Mouse (Mus musculus) cerebellum, postnatal 4 days (tissue): ENCODE results near the gene Snx1.

Experiments used
- DNase-seq, 2 experiments: peaks; one replicate each; pipeline ENCODE4 v3.0.0; 2022; ENCODE audit warnings: low spot score in 2 of 2, mixed read lengths in 1 of 2

The Snx1 gene

GRCm38 (mm10) chr9:66126456-66127192, at the start of gene Snx1, which contains the start of gene Ciao2a:
Snx1 (minus strand) TSS chr9:66126587.
Ciao2a (plus strand) TSS chr9:66126611.
- peak; percentile 63 to 86 for DNase-seq

DNA sequence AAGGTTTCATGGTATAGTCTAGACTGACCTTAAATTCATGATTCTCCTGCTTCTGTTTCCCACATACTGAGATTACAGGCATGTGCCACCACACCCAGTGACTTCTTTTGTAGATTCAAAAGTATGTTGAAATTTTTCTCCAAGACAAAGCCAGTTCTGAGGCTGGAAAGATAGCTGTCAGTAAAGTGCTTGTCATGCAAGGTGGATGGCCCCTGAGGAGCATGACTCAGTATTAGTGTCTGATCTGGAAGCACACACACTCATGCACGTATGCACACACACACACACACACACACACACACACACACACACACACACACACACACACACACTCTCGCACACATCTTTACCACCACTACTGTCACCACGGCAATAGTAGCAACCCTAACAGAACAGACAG, 48.6 kb upstream of the Snx1 start:
- no peak for DNase-seq

- DNase-seq, result no peak
Observed at GRCm38 (mm10) chr9:66173316-66173855, 47.0 kb upstream of the Snx1 start.

GRCm38 (mm10) chr9:66171275-66171921, 45.0 kb upstream of the Snx1 start:
- DNase-seq, result no peak

DNA sequence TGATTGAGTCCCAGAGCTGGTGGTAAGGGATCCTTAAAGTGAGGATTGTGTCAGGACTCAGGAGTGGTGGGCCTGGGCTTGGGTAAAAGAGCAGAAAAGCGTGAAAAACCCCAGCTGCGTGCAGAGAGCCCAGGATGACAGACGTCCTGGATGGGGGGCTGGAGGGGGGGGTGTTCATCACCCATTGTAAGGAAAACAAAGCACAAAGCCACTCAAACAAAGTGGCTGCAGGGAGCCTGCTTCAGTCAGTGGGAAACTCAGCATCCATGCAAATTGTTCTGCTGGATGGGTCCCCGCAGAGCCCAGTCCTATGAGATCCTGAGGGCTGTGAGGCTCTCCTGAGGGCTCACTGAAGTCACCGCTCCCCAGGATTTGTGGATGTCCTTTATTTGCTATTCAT, 44.1 kb upstream of the Snx1 start:
- DNase-seq, result no peak

DNA sequence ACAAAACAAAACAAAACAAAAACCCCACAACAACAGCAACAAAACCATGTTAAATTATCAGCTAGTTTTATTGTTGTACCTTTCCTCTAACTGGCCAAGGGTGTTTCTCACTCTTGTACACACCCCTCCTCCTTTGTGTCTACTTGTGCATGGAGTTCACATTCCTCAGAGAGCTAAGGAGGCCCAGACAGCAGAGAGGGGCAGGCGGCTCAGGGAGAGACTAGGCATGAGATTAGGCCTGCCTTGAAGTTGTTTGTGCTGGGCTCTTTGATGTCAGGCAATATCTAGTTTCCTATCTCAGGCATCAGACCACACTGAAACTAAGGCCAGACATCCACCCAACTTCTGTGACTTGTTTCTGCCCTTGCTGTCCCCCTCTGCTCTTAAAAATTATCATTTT, 41.8 kb upstream of the Snx1 start:
- no peak for DNase-seq

GRCm38 (mm10) chr9:66167222-66167621, 40.8 kb upstream of the Snx1 start:
- DNase-seq, result no peak

GRCm38 (mm10) chr9:66162995-66163394, 36.6 kb upstream of the Snx1 start:
- no peak for DNase-seq

GRCm38 (mm10) chr9:66160155-66160554, 33.8 kb upstream of the Snx1 start:
- no peak for DNase-seq

- DNase-seq, result no peak
Observed at GRCm38 (mm10) chr9:66158885-66159430, 32.6 kb upstream of the Snx1 start.

- peak; percentile 50 to 66 for DNase-seq
Observed at GRCm38 (mm10) chr9:66157958-66158830, 31.8 kb upstream of the Snx1 start, which contains the start of gene Dapk2. Dapk2 (plus strand) TSS chr9:66158223.

- no peak for DNase-seq
Observed at GRCm38 (mm10) chr9:66155534-66155933, 29.1 kb upstream of the Snx1 start.

DNA sequence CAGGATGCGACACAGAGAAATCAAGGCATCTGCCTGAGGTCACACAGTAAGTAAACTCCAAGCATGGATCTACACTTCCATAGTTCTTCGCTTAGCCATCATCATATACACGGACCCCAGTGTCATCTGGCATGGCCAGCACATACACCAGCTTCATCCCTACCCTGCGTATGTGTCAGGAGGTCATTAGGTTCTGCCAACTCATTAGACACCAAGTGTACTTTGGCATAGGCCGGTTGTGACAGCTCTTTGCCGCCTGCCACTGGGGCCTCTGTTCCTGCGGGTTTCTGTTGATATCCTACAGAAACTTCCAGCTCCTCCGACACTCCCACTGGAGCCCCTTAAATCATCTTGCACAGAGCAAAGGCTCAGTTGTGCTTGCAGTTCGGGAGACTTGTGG, 27.6 kb upstream of the Snx1 start:
- DNase-seq, result no peak

DNA sequence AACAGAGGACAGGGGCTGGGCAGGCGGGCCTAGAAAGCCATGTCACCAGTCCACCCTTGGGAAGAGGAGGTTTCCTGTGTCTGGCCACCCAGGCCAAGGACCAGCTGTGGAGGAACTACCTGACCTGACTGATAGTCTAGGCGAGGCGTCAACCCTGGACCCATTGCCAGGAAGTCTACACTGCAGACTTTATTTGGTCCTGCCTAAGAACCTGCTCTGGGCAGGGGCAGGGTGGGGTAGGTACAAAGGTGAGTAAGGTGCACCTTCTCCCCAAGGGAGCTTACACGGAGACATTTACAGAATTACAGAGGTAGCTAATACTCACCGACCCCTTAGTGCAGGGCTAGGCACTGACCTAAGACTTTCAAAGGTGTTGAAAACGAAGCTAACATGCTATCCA, 27.2 kb upstream of the Snx1 start:
- no peak for DNase-seq

- DNase-seq, result no peak
Observed at GRCm38 (mm10) chr9:66152011-66152410, 25.6 kb upstream of the Snx1 start.

GRCm38 (mm10) chr9:66146141-66146540, 19.8 kb upstream of the Snx1 start:
- no peak for DNase-seq

GRCm38 (mm10) chr9:66144248-66144647, 17.9 kb upstream of the Snx1 start:
- DNase-seq, result peak; percentile 57 to 74

GRCm38 (mm10) chr9:66142265-66142664, 15.9 kb upstream of the Snx1 start:
- no peak for DNase-seq

GRCm38 (mm10) chr9:66138193-66138592, 11.8 kb upstream of the Snx1 start:
- DNase-seq, result no peak

- no peak for DNase-seq
Observed at GRCm38 (mm10) chr9:66135967-66136366, 9.6 kb upstream of the Snx1 start.

DNA sequence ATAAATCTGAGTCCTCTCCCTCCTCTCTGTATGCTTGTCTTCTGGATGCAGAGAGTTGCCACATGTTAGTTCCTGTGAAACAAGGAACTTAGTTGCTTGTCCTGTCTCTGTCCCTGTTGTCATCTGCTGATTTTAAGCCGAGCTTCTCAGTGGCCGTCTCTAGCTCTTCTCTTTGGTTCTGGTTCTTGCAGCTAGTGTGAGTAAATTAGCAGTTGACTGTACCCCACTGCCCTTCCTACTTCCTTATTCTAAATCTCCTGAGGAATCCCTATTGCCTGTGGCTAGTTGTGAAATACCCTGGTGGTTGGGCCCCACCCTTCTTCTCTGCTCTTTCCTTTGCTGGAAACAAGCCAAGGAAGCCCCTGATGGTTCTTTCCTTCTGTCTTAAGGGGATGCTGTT, 5.1 kb upstream of the Snx1 start:
- no peak for DNase-seq

DNA sequence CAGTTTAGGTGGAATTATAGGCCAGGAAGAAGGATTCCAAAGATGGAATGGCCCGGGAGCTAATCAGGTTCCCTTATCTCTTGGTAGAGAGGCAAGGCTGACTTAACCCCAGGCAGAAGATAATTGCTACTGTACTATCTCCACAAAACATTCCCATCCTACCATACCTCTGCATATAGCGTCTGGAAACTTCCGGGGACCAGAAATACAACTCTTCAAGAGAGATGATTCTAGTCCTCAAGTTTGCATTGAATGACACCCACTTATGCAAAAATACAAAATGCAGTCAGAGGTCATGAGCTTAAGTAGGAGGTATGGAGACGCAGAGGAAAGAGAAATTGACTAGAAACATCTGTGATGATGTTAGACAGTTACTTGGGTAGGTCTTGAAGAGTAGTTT, 1.5 kb upstream of the Snx1 start:
- no peak for DNase-seq
